Mouse (Mus musculus): Measurements from ENCODE around the gene Plin4.

The Plin4 gene

DNA sequence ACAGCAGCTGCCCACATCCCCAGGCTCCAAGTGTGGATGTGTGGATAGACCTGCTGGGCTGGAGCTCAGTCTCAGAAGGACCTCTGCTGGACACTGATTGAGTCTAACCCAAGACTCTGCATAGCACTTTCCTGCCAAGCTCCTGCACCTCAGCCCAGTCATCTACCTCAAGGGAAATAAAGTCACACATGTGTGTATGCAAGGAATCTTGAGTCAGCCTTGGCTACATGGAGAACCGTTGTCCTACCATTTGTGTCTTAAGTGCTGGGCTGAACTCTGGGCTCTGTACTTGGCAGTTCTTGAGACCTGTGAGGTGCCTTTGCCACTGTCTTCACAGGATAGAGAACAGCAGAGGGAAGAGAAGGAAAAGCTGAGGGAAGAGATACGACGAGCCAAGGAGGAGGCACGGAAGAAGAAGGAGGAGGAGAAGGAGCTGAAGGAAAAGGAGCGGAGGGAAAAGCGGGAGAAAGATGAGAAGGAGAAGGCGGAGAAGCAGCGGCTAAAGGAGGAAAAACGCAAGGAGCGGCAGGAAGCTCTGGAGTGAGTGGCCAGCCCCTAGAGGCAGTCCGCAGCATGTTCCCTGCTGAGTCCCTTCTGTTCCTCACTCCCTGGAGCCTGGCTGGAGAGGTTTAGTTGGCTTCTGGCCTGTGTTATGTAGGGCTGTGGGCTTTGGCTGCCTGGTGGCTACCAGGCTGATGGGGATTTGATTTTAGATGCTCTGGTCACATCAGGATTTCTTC is 52.1 kb downstream of the Plin4 start:
- DNase-seq (ENCODE audit: low spot score in 2 of 2) = no peak

DNA sequence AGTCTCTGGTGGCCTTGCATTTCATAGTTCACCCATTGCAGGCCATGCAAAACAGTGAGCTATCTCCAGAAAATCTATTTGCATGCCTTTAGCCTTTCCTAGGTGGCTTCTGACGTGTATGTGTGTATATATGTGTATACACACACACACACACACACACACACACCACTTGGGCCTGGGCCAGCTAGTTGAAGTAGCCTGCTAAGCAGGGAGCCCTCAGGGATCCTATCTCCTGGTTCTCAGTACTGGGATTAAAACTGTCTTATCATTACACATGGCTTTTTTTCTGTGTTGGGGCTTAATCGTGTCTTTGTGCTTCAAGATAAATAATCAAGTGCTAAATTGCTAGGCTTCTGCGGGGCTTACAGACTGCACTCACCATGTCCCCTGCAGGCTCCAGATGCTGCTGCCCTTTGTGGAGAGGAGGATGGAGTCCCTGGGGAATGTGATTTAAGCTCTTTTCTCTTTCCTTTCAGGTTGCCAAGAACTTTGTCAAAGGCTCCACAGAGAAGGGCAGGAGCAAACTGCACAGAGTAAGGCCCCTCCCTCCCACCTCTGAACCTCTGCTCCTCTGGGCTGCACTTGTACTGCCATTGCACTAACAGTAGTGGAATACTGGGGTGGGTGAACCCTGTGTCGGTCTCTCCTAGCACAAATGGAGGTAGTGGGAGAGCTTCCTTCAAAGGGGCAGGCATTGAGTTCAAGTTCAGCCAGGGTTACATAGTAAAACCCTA is 53.5 kb downstream of the Plin4 start:
- no peak for DNase-seq (ENCODE audit: low spot score in 2 of 2)

GRCm38 (mm10) chr17:56054938-56055337 is 54.7 kb downstream of the Plin4 start:
- no peak for DNase-seq (ENCODE audit: low spot score in 2 of 2)

DNA sequence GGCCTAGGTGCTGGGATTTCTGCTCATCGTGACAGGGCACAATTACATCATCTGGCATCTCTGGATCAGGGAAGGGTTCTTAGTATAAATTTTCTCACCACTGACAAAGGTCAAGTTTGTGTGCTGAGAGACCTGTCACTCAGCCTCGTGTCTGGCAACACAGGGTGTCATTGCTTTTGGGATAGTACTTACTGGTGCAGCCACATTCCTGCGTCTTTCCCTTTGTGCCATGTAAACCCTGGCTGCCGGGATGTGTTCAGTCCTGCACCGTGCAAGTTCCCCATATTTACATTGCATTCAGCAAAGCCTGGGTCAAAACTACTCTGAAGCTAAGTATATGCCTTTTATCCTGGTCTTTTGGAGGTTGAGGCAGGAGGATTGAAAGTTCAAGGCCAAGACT is 58.2 kb downstream of the Plin4 start:
- DNase-seq (ENCODE audit: low spot score in 2 of 2) = no peak

All from frontal cortex, postnatal 14 days (tissue).